Mouse (Mus musculus) G1E (cell line): ENCODE results near the gene Zfp296.

Experiments used
- CTCF ChIP-seq: IDR thresholded peaks from 2 replicates; pipeline ENCODE4 v1.5.1; 2012; ENCODE audit warnings: low read depth, low read length, inconsistent platforms, mixed read lengths
- GATA2 ChIP-seq: IDR thresholded peaks from 2 replicates; pipeline ENCODE4 v1.6.1; 2012; ENCODE audit warnings: low read depth, low read length, inconsistent platforms, borderline replicate concordance
- POLR2AphosphoS5 ChIP-seq: IDR thresholded peaks from 2 replicates; pipeline ENCODE4 v1.6.1; 2012; ENCODE audit warnings: low read depth, low read length, inconsistent platforms; ENCODE audit not compliant: insufficient replicate concordance

DNA sequence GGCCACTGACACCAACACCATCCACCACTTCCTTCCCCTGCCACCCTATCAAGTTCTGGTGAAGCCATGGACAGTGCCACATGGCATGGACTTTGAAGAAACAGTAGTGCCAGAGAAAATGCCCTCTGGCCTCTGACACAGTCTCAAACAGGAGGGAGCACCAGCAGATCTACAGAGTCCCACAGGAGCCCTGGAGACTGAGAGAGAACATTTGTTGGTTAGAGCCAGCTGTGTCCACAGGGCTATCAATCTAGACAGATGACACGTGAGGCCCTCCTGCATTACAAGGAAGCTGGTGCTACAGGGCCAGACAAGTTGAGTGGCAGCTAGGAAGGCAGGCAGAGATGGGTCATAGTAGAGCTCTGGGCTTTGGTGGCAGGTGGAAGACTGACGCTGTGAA, 24.6 kb upstream of the Zfp296 start:
- TF ChIP-seq CTCF, result no peak
- no peak for TF ChIP-seq GATA2
- TF ChIP-seq POLR2AphosphoS5, result no peak
